Mouse (Mus musculus) monocyte, adult 2 months (primary cell): Measurements from ENCODE around the gene Aurkb.
"Not testable (repeated sequence)": the region's sequence is repeated elsewhere in the genome, so short reads cannot be mapped to it uniquely, and the experiment has no call there.

Experiments
- DNase-seq, 2 experiments: peaks; one replicate each; pipeline ENCODE4 v3.0.0; 2022; ENCODE audit warnings: low spot score in 2 of 2, low read depth in 1 of 2

Aurkb gene

GRCm38 (mm10) chr11:69045531-69046394 lies at the start of gene Aurkb:
TSS of gene Aurkb (plus strand) at chr11:69045647.
- DNase-seq = peak in 1 of 2 experiments; percentile 52

GRCm38 (mm10) chr11:68997080-68997479 lies 48.4 kb upstream of the Aurkb start:
- no peak for DNase-seq

GRCm38 (mm10) chr11:69002782-69003181 lies 42.7 kb upstream of the Aurkb start:
- not testable (repeated sequence) for DNase-seq

GRCm38 (mm10) chr11:69003592-69003991 lies 41.9 kb upstream of the Aurkb start:
- no peak for DNase-seq

DNA sequence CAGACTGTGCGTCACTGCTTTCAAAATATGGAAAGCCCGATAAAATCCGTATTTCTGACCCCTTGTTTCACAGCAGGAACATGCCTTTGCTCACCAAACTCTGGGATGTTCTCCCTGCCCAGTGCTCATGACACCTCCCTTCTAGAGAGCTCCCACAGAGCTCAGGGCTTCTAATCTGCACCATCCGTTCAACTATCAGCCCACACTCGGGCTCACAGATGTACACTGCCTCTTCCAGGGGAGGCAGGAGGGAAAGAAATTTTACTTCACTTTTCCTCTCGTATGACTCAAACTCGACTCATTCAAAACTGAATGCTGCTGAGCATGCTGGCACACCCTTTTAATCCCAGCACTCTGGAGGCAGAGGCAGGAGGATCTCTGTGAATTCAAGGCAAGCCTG lies 40.3 kb upstream of the Aurkb start:
- DNase-seq = no peak

DNA sequence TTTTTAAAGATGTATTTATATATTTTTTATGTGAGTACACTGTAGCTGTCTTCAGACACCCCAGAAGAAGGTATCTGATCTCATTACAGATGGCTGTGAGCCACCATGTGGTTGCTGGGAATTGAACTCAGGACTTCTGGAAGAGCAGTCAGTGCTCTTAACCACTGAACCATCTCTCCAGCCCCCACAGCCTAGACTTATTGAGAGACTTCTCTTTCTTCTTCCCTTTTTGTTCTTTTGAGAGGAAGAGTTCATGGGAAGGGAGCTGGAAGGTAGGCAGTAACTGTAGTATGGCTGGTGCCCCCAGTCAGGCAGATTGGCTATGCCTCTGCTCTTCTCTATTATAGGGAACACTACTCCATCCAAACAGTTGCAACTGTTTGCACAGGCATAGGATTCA lies 38.9 kb upstream of the Aurkb start:
- not testable (repeated sequence) for DNase-seq

DNA sequence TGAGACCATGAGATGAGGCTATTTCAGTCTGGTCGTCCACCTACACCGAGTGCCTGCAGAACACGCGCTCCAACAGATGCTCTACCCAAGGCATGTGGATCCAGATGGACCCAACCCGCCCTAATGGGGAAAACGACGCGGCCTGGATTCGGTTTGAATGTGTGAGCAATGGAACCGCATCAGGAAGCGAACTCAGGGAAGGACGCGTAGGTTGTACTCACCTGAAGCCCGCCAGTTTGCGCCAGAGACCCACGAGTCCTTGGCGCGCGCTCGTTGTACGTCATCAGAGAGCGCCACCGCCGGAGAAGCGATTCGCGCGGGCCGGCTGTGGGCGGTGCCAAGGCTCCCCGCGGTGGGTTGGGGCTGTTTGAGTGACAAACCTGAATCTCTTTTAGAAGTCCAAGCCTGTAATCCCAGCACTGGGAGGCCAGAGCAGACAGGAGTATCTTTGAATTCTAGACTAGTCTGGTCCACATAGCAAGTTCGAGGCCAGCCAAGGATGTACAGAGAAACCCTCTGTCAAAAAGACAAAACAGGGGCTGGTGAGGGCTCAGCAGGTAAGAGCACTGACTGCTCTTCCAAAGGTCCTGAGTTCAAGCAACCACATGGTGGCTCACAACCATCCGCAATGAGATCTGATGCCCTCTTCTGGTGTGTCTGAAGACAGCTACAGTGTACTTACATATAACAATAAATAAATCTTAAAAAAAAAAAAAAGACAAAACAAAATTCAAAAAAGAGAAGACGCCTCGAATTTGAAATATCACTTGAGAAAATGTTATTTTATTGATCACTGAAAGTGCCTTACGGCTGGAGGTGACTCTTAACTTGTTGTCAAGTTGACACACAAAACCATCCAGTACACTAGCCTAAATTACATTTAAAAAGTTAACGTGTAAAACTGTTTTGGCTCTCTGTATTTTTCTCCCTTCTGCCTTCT lies 37.0 kb upstream of the Aurkb start, which contains the start of gene Pfas:
Pfas (minus strand) TSS at position 279 of the 940 bp plus-strand sequence.
- DNase-seq = peak; percentile 82 to 85

- no peak for DNase-seq
Observed at GRCm38 (mm10) chr11:69009508-69009907, 35.9 kb upstream of the Aurkb start.

- no peak for DNase-seq
Observed at GRCm38 (mm10) chr11:69010400-69011323, 34.8 kb upstream of the Aurkb start.

DNA sequence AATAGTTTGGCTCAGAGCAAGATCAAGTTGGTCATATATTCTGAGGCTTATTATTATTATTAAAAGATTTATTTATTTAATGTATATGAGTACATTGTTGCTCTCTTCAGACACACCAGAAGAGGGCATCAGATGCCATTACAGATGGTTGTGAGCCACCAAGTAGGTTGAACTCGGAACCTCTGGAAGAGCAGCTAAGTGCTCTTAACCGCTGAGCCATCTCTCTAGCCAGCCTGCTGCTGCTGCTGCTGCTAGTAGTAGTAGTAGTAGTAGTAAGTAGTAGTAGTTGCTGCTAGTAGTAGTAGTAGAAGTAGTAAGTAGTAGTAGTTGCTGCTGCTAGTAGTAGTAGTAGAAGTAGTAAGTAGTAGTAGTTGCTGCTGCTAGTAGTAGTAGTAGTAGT lies 34.0 kb upstream of the Aurkb start:
- not testable (repeated sequence) for DNase-seq

DNA sequence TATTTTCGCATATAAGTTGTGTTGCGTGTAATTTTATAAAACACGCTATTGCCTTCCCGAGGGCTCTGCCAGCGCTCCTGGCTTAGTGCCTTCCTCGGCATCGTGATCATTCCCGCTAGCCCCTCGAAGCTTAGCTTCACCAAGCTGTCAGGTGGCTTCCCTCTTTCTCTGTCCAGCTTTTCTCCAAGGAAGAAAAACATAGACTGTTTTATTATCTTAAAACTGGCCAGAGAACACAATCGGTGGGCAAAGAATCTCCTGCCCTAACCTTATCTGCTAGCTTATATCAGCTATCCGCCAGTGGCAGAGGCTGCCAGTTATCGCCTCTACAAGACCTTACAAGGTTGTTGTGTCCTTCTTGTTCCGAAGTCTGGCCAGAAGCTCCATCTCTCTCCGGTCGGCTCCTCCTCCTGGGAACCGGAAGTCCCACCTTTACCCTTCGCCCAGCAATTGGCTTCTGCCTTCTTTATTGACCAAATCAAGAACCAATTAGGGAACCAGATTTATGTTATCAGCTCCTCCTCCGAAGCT lies 33.3 kb upstream of the Aurkb start:
- DNase-seq = peak; percentile 68 to 77

DNA sequence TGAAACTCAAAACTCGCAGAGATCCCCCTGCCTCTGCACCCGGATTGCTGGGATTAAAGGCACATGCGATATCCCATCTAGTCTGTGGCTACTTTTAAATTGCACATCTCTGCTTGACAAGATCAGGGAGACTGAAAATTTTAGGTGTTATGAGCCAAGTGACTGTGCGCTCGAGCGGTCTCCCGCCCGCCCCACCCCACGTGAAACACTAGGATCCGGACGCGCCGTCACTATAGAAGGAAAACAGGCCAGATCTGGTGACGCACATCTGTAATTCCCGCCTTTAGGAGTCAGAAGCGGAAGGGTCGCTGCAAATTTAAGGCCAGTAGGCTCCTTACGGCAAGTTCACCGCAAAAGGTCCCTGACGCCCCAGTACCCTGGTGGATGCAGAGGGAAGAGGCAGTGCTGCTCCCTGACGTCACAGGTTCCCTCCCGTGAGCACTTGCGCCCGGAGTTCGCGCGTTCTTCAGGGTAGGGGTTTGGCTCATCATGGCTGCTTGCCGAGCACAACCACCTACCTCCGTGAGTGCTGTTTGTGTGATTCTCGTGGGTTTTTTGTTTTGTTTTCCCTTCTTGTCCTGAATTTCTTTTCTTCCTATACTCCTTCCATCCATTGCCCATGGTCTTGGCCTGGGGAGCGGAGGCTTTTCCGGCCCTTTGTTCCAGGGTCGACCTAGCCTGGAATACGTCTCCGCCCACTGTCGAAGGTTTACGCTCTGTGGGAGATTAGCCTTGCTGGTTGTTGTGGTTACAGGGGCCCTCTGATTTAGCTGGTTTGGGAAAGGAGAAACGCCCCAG lies 29.6 kb upstream of the Aurkb start, which contains the start of gene Ctc1:
Ctc1 (plus strand) TSS at position 268 of the 798 bp plus-strand sequence.
- DNase-seq = peak; percentile 82 to 88

DNA sequence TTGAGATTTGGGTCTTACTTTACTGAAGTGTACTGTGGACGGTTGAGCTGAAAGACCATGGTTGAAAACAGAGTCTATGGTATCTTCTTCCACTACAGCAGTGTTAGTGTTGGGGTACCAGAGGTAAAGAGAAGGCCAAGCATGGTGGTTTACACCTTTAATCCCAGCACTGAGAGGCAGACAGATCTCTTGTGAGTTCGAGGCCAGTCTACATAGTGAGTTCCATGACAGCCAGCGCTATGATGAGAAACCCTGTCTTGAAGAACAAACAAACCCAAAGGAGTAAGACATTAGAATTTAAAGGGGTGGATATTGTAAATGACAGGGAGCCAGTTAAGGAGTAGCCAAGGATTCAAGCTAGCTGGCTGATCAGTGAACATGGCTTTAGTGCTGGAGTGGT lies 28.7 kb upstream of the Aurkb start:
- DNase-seq = no peak

- no peak for DNase-seq
Observed at GRCm38 (mm10) chr11:69020691-69021090, 24.8 kb upstream of the Aurkb start.

DNA sequence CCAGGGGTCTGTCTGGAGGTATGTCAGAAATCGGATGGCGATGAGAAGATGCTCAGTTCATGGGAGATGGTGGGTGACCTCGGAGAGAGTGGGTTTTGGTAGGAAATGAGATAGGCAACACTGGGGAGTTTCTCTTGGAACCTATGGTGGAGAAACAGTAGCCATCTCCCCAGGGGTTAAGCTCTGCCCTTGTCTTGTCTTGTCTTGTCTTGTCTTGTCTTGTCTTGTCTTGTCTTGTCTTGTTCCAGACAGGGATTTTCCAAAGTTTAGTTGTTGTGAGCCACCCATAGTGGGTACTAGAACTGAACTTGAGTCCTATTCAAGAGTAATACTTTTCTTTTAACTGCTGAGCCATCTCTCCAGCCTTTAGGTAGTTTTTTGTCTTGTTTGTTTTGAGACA lies 18.9 kb upstream of the Aurkb start:
- no peak for DNase-seq

DNA sequence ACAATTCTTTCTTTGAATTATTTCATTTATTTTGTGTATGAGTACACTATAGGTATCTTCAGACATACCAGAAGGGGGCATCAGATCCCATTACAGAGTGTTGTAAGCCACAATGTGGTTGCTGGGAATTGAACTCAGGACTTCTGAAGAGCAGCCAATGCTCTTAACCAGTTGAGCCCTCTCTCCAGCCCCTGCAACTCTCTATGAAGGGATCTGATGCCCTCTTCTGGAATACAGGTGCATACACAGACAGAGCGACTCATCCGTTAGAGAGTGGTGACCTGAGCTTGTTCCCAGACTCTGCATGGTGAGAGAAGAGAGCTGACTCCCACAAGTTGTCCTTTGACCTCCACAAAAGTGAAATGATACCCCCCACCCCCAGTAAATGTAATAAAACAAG lies 16.6 kb upstream of the Aurkb start:
- DNase-seq = no peak

DNA sequence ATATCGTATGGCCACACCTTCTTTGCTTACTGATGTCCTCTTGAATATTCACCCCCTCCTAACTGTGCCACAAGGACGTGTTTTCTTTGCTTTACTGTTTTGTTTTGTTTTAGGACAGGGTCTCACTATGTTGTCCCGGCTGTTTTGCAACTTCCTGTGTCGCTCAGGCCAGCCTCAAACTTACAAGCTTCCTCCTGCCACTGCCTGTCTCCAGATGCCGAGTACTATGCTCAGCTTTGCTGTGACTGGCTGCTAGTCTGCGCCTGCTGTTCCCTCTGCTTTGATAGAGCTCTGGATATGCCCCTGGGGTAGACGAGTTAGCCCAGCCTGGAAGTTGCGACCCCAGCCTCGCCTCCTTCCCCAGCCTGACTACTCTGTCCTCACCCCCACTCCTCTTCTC lies 11.9 kb upstream of the Aurkb start:
- DNase-seq = no peak

DNA sequence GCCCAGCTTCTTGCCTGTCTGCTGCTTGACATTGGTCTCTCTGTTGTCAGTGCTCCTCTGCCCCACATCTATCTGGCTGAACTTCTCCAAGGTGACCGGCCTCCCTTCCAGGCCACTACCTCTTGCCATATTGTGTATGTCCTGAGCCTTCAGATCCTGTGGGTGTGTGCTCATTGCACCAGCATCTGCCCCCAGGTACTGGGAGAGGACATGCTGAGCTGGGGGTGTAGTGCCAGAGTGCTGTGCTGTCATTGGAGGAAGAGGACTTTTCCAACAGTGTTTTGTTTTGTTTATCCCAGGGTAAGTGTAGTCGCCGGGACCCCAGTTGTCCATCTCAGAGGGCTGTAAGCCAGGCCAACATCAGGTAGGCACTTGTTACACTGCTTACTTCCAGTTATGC lies 10.9 kb upstream of the Aurkb start:
- no peak for DNase-seq

- no peak for DNase-seq
Observed at GRCm38 (mm10) chr11:69035411-69035810, 10.0 kb upstream of the Aurkb start.

- peak; percentile 81 to 84 for DNase-seq
Observed at GRCm38 (mm10) chr11:69035849-69036248, 9.6 kb upstream of the Aurkb start.
